Mouse (Mus musculus): ENCODE measurements around the gene Fam47e.

DNA sequence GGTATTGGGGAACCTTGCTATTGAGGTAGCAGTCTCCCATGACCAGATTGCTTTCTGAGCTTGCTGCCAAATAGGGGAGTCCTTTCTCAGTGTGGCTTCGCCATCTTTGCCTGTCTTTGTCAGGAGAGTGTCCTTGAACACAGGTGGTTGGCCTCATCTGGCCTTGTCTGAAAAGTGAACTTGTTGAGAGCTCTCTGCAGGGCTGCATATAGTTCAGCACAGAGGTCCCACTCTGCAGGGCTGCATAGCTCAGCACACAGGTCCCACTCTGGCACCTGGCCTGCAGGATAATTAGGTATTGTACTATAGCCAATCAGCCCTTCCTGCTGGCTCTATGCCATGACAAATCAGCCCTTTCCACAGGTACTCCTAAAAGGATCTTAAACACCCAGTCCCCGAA is 5.3 kb downstream of the Fam47e start:
- TF ChIP-seq CTCF (IDR thresholded peaks at IDR 0.05; ENCODE audit: insufficient read depth, low read length) (no peak), POLR2A (IDR thresholded peaks at IDR 0.05; ENCODE audit: borderline replicate concordance, extremely low read depth, low read depth, low read length) (no peak)
